Mouse (Mus musculus) ES-E14 (cell line): Measurements from ENCODE around the gene Eml3. TPM values are rescaled to one million over a fixed set of nuclear protein-coding genes. Genes with fewer than 3 reads are reported as not detected.

ENCODE experiments used
- DNase-seq: peaks from one replicate; pipeline ENCODE4 v3.0.0-alpha.2; 2013; ENCODE audit warnings: low read depth, low spot score
- H3K27ac ChIP-seq: 2 replicates; pipeline ENCODE4 v1.5.1; 2012; ENCODE audit warnings: low read depth, mild to moderate bottlenecking, low read length, moderate library complexity, mixed read lengths; ENCODE audit not compliant: poor library complexity, insufficient read depth, severe bottlenecking
- H3K36me3 ChIP-seq: 2 replicates; pipeline ENCODE4 v1.6.1; 2012; ENCODE audit warnings: mild to moderate bottlenecking, low read length, moderate library complexity, mixed read lengths; ENCODE audit not compliant: control insufficient read depth, poor library complexity, insufficient read depth, severe bottlenecking
- H3K4me1 ChIP-seq, 2 experiments: fragments of 150-350 bp in 1 of 2; sonication (generic) in 1 of 2; 2 replicates each; pipeline ENCODE4 v1.6.1; 2012; ENCODE audit warnings: low read length in 2 of 2, mild to moderate bottlenecking in 1 of 2, mixed read lengths in 1 of 2; ENCODE audit not compliant: control insufficient read depth in 2 of 2, insufficient read depth in 2 of 2, poor library complexity in 1 of 2
- H3K4me3 ChIP-seq, 2 experiments: fragments of 150-350 bp in 1 of 2; sonication (generic) in 1 of 2; 2 replicates each; pipeline ENCODE4 v1.5.1; 2012; ENCODE audit warnings: low read length in 2 of 2, low read depth in 1 of 2, mild to moderate bottlenecking in 1 of 2, mixed read lengths in 1 of 2; ENCODE audit not compliant: insufficient read depth in 1 of 2, poor library complexity in 1 of 2, severe bottlenecking in 1 of 2
- H3K9ac ChIP-seq: 2 replicates; pipeline ENCODE4 v1.6.1; 2012; ENCODE audit warnings: low read depth, mild to moderate bottlenecking, low read length, mixed read lengths; ENCODE audit not compliant: poor library complexity, insufficient read depth, severe bottlenecking
- H3K9me3 ChIP-seq: fragments of 150-350 bp; sonication (generic); 2 replicates; pipeline ENCODE4 v1.6.1; 2012; ENCODE audit warnings: low read depth, mild to moderate bottlenecking, low read length; ENCODE audit not compliant: control insufficient read depth, insufficient read depth
- CHD2 ChIP-seq: IDR thresholded peaks from 2 replicates; pipeline ENCODE4 v1.6.1; 2014; ENCODE audit warnings: mild to moderate bottlenecking, low read depth, low read length, inconsistent platforms
- HCFC1 ChIP-seq: IDR thresholded peaks from 2 replicates; pipeline ENCODE4 v1.6.1; 2012; ENCODE audit warnings: low read length, inconsistent platforms, borderline replicate concordance; ENCODE audit not compliant: insufficient read depth
- MAFK ChIP-seq: IDR thresholded peaks from 2 replicates; pipeline ENCODE4 v1.6.1; 2014; ENCODE audit warnings: mild to moderate bottlenecking, low read depth, low read length, inconsistent platforms; ENCODE audit not compliant: insufficient read depth
- ZC3H11A ChIP-seq: IDR thresholded peaks from 2 replicates; pipeline ENCODE4 v1.6.1; 2012; ENCODE audit warnings: low read depth, mild to moderate bottlenecking, inconsistent platforms, low read length, borderline replicate concordance
- ZNF384 ChIP-seq: IDR thresholded peaks from 2 replicates; pipeline ENCODE4 v1.6.1; 2012; ENCODE audit warnings: low read depth, low read length, inconsistent platforms
- in situ Hi-C, 2 experiments: fragments of 600-800 bp; cut with MboI; formaldehyde crosslinking; loops; one replicate each; pipeline ENCODE4 v1.15.1; 2025; ENCODE audit warnings: low sequenced_read_pairs in 2 of 2, inconsistent platforms in 1 of 2; ENCODE audit not compliant: unreplicated experiment in 2 of 2
- total RNA-seq: library from RNA; depleted of rRNA; stranded (reverse); fragments of 300-350 nt; gene quantifications from 2 replicates; pipeline ENCODE4 v1.2.3, GENCODE M21; 2012; rRNA removed

The Eml3 gene
- total RNA-seq, 1 experiment: 20.6 TPM

DNA sequence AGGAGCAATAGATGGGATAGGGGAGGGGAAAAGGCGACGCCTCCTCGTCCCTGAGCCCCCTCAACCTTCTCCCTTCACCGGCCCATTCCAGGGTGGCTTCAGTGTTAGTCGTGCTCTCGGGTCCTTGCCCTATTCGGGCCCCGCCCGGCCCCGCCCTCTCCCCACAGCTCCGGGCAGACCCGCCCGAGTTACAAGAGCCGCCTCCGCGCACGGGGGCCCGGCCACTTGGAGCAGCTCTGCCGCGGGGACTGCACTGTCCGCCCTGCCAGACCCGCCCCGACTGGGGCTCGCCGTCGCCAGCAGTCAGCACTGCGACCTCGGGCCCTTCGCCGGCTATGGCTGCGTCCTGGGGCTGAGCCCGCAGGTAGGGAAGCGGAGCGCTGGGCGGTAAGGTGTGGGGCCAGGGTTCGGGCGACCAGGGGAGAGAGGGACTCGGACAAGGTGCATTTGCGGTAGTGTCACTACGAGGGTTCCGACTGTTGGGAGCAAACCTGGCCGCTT is 59.8 kb downstream of the Eml3 start, which contains the start of gene Ahnak:
TSS of gene Ahnak (plus strand) at position 219 of the 501 bp plus-strand sequence.
- Histone ChIP-seq H3K36me3 (no peaks in the 10 kb centered on the region), H3K27ac (peak within 1 kb of the TSS; percentile 2; the same call in 1 of the 2 replicates), H3K9me3 (no peaks in the 10 kb centered on the region), H3K4me3 (peak within 1 kb of the TSS; percentile 79 to 84), H3K9ac (peak within 1 kb of the TSS; percentile 75), H3K4me1 (peaks cover 9 to 29% of the 10 kb centered on the region in 2 experiments; a peak in 3 of 4 replicates)
- TF ChIP-seq ZC3H11A: no peak
- TF ChIP-seq HCFC1: peak; percentile 52; the same call in 1 of the 2 replicates
- no peak for TF ChIP-seq MAFK
- TF ChIP-seq ZNF384: no peak
- no peak for TF ChIP-seq CHD2
- DNase-seq: no peak
- in situ Hi-C loops: loop anchor here in 1 of 2 experiments (25.0 kb wide), 1 partner anchor 98 kb away; the partner anchor contains the start of gene Scgb1a1

DNA sequence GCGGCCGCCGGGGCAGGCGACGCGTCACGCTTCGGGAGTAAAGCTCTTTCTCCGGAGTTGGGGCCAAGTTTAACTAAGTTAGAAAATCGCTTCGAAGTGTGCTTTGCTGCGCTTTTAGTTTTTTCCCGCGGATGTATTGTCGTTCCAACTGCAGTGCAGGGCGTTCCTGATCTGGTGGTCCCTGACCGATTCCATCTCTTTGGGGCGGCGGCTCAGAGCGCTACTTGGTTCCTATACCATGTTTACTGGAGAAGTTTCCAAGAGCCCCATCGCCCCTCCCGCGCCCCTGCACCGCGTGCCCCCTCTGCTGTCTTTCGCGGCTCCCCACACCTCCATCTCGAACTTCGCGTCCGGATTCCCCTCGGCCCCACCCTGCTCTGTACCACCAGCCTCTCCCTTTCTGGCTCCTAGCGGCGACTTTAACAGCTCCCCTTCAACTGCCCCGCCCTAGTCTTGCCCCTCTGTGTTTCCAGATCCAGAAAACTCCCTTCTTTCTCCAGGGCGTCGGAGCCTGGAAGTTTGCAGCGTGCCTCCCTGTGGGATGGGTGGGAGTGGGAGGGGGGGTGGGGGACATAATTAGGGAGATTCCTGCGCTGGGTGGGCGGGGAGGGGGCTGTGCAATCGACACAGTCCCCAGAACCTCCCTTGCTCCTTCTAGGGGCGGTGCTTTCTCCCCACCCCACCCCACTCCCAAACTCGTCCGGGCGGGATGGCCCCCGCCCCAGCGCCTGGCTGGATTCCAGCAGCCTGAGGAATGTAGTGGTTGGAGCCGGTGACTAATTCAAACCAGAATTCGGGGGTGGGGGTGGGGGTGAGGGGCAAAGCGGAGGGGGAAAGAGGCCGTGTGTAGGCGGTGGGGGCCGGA is 60.4 kb downstream of the Eml3 start:
- Histone ChIP-seq H3K9ac (peak overlapping the region; percentile 75), H3K4me3 (peak overlapping the region; percentile 79 to 84), H3K9me3 (no peaks in the 10 kb centered on the region), H3K4me1 (peaks cover 9 to 29% of the 10 kb centered on the region in 2 experiments; a peak in 3 of 4 replicates), H3K36me3 (no peaks in the 10 kb centered on the region), H3K27ac (peak overlapping the region; percentile 63)
- peak; percentile 79 for DNase-seq
- no peak for TF ChIP-seq ZNF384
- no peak for TF ChIP-seq MAFK
- TF ChIP-seq ZC3H11A: no peak
- TF ChIP-seq CHD2: no peak
- TF ChIP-seq HCFC1: no peak
- in situ Hi-C loops: loop anchor here (10.0 to 25.0 kb wide), 2 partner anchors 95 to 98 kb away; partner anchors contain the start of gene Scgb1a1 (in 2 of the 2)

DNA sequence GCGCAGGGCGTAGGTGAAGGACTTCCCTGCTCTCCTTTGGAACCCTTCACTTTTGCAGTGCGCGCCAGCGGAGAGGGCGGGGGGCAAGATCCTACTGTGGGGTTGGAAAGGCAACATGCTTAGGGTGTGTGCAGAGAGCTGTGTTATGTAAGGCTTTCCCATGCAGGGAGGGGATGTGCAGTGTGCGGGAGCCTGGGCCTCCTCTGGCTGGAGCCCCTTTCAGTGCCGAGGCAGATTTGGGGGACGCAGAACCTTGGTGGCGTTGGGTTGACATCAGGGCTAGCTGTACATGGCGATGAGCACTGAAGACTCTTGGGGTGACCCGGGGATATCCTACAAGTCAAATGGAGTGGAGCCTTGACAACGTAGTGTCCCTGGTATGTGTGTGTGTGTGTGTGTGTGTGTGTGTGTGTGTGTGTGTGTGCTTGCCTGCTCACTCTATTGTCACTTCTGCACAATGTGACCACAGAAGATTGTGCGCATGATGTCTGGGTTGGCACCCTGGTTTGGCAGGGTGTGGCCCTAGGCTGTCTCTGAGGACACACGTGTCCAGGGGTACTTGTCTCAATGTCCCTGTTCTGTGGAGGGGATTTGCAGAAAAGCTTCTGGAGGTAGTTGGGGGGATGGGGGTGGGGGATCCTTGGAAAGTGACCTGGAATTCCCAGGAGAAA is 61.2 kb downstream of the Eml3 start:
- H3K27ac ChIP-seq: peak overlapping the region; percentile 63
- H3K36me3 ChIP-seq: no peaks in the 10 kb centered on the region
- in situ Hi-C loops: loop anchor here (10.0 to 25.0 kb wide), 2 partner anchors 94 to 97 kb away; partner anchors contain the start of gene Scgb1a1 (in 2 of the 2)
- no peak for TF ChIP-seq MAFK
- H3K9me3 ChIP-seq: no peaks in the 10 kb centered on the region
- H3K4me1 ChIP-seq: peaks cover 9 to 29% of the 10 kb centered on the region in 2 experiments; a peak in 3 of 4 replicates
- H3K4me3 ChIP-seq: peak overlapping the region; percentile 79 to 84
- H3K9ac ChIP-seq: peak overlapping the region; percentile 57
- no peak for DNase-seq

Other genes with a start within 250 kb of the Eml3 start
- gene Slc3a2, start 206.2 kb upstream of the Eml3 start, total RNA-seq: 354 and 566 TPM in 2 replicates
- 173 and 180 TPM in 2 replicates for gene Wdr74, start 193.7 kb upstream of the Eml3 start, total RNA-seq
- 8.5 and 8.9 TPM in 2 replicates for gene 1700092M07Rik, start 188.8 kb upstream of the Eml3 start, total RNA-seq
- gene Stx5a, start 188.1 kb upstream of the Eml3 start, total RNA-seq: 66.3 and 73.2 TPM in 2 replicates
- 99.5 and 101 TPM in 2 replicates for gene Nxf1, start 172.5 kb upstream of the Eml3 start, total RNA-seq
- 77.3 and 125 TPM in 2 replicates for gene Tmem223, start 158.6 kb upstream of the Eml3 start, total RNA-seq
- gene Tmem179b, start 155.1 kb upstream of the Eml3 start, total RNA-seq: 45.9 and 51.2 TPM in 2 replicates
- 28.6 and 29.4 TPM in 2 replicates for gene Taf6l, start 143.1 kb upstream of the Eml3 start, total RNA-seq
- gene Polr2g, start 131.0 kb upstream of the Eml3 start, total RNA-seq: 113 and 144 TPM in 2 replicates
- 3.4 TPM in 2 replicates for gene Zbtb3, start 127.0 kb upstream of the Eml3 start, total RNA-seq
- gene Ttc9c, start 110.2 kb upstream of the Eml3 start, total RNA-seq: 42.6 and 47.5 TPM in 2 replicates
- 37.5 and 48.5 TPM in 2 replicates for gene Hnrnpul2, start 109.5 kb upstream of the Eml3 start, total RNA-seq
- gene AC129217.1, start 99.8 kb upstream of the Eml3 start, total RNA-seq: 1.4 and 2.7 TPM in 2 replicates
- 62.6 and 79.6 TPM in 2 replicates for gene Bscl2, start 92.1 kb upstream of the Eml3 start, total RNA-seq
- gene Gng3, start 90.4 kb upstream of the Eml3 start, total RNA-seq: 4.5 TPM in 2 replicates
- 1.3 and 2.4 TPM in 2 replicates for gene Lrrn4cl, start 78.8 kb upstream of the Eml3 start, total RNA-seq
- 207 and 220 TPM in 2 replicates for gene Ubxn1, start 58.1 kb upstream of the Eml3 start, total RNA-seq
- gene Uqcc3, start 48.6 kb upstream of the Eml3 start, total RNA-seq: 75.3 and 83.4 TPM in 2 replicates
- 11.0 and 14.3 TPM in 2 replicates for gene Lbhd1, start 45.8 kb upstream of the Eml3 start, total RNA-seq
- not detected in 2 replicates for gene Gm49403, start 45.6 kb upstream of the Eml3 start, total RNA-seq
- gene 1810009A15Rik, start 40.7 kb upstream of the Eml3 start, total RNA-seq: 146 and 214 TPM in 2 replicates
- gene Gm49416, start 40.6 kb upstream of the Eml3 start, total RNA-seq: not detected in 2 replicates
- 54.0 and 59.3 TPM in 2 replicates for gene Ints5, start 36.5 kb upstream of the Eml3 start, total RNA-seq
- gene Ganab, start 31.5 kb upstream of the Eml3 start, total RNA-seq: 321 and 436 TPM in 2 replicates
- gene B3gat3, start 9.2 kb upstream of the Eml3 start, total RNA-seq: 30.4 and 36.8 TPM in 2 replicates
- gene Rom1, start 196 bp upstream of the Eml3 start, total RNA-seq: 3.6 and 4.0 TPM in 2 replicates
- gene Mta2, start 12.3 kb downstream of the Eml3 start, total RNA-seq: 89.8 and 92.9 TPM in 2 replicates
- 42.6 and 49.6 TPM in 2 replicates for gene Tut1, start 24.3 kb downstream of the Eml3 start, total RNA-seq
- 1,417 and 1,811 TPM in 2 replicates for gene Eef1g, start 37.5 kb downstream of the Eml3 start, total RNA-seq
- gene Ahnak, start 59.7 kb downstream of the Eml3 start, total RNA-seq: 102 and 155 TPM in 2 replicates
- not detected in 2 replicates for gene Scgb1a1, start 158.4 kb downstream of the Eml3 start, total RNA-seq
- 14.4 and 17.2 TPM in 2 replicates for gene Asrgl1, start 206.1 kb downstream of the Eml3 start, total RNA-seq